ENCODE assay signal across 15 mouse cellular contexts in genomic region chr2:80570656-80571055, GRCm38 (mm10).
"Had no signal": no experiment of that assay in that cellular context is flagged by ENCODE, and none has a peak within 500 bp of the region (broad histone marks: within the 10 kb centered on the region; RNA-seq: fewer than 3 reads in every experiment).

No protein-coding gene starts in this region.

- ATAC-seq: liver, postnatal 0 days; midbrain, embryonic 16.5 days had no signal

- H3K9ac ChIP-seq: liver, embryonic 13.5 days; liver, postnatal 0 days; midbrain, embryonic 12.5 days; neural tube, embryonic 13.5 days had no signal

- H3K4me2 ChIP-seq: liver, embryonic 13.5 days; midbrain, embryonic 12.5 days; neural tube, embryonic 13.5 days had no signal

- H3K4me3 ChIP-seq: left cerebral cortex, adult 2 months; liver, embryonic 13.5 days; midbrain, embryonic 12.5 days; neural tube, embryonic 13.5 days had no signal

- DNase-seq: kidney, postnatal 10 days; kidney, postnatal 4 days; liver; liver, embryonic 13.5 days; liver, postnatal 0 days; lung, postnatal 36 days; retina, postnatal 1 day; right cerebral cortex, postnatal 4 days; spleen, adult 18-20 months; thymus, adult 18-20 months; thymus, postnatal 14 days had no signal

- H3K36me3 ChIP-seq: liver, embryonic 13.5 days; midbrain, embryonic 12.5 days; neural tube, embryonic 13.5 days had no signal

- H3K9me3 ChIP-seq: liver, embryonic 13.5 days; midbrain, embryonic 12.5 days; neural tube, embryonic 13.5 days had no signal

- H3K27me3 ChIP-seq: liver, embryonic 13.5 days; midbrain, embryonic 12.5 days; neural tube, embryonic 13.5 days had no signal

- H3K27ac ChIP-seq: left cerebral cortex, adult 2 months; liver, embryonic 13.5 days; midbrain, embryonic 12.5 days; neural tube, embryonic 13.5 days had no signal

- H3K4me1 ChIP-seq: liver, embryonic 13.5 days; midbrain, embryonic 12.5 days had no signal
